Mouse (Mus musculus): ENCODE data around the gene Zbtb20. TPM values are rescaled to one million over a fixed set of nuclear protein-coding genes. Genes with fewer than 3 reads are reported as not detected.

Zbtb20 gene
- total RNA-seq, 4 experiments from 2014 or later: 72.5 to 88.1 (median 73.5) TPM

- no peak for DNase-seq (ENCODE audit: low spot score in 2 of 2)
These were observed 484.4 kb downstream of the Zbtb20 start for GRCm38 (mm10) chr16:43360112-43360511.

GRCm38 (mm10) chr16:43360838-43361480 is 485.3 kb downstream of the Zbtb20 start:
- no peak for DNase-seq (ENCODE audit: low spot score in 2 of 2)

GRCm38 (mm10) chr16:43362651-43363300 is 487.1 kb downstream of the Zbtb20 start:
- DNase-seq (ENCODE audit: low spot score in 2 of 2): peak in 1 of 2 experiments; percentile 16

GRCm38 (mm10) chr16:43363316-43363715 is 487.6 kb downstream of the Zbtb20 start:
- no peak for DNase-seq (ENCODE audit: low spot score in 2 of 2)

- peak; percentile 11 for DNase-seq (ENCODE audit: low spot score in 2 of 2)
These were observed 488.3 kb downstream of the Zbtb20 start for GRCm38 (mm10) chr16:43363751-43364515.

- no peak for DNase-seq (ENCODE audit: low spot score in 2 of 2)
These were observed 488.8 kb downstream of the Zbtb20 start for GRCm38 (mm10) chr16:43364516-43364910.

- DNase-seq (ENCODE audit: low spot score in 2 of 2): no peak
These were observed 489.6 kb downstream of the Zbtb20 start for GRCm38 (mm10) chr16:43365277-43365676.

- DNase-seq (ENCODE audit: low spot score in 2 of 2): no peak
These were observed 494.9 kb downstream of the Zbtb20 start for GRCm38 (mm10) chr16:43370496-43371020.

- no peak for DNase-seq (ENCODE audit: low spot score in 2 of 2)
These were observed 501.1 kb downstream of the Zbtb20 start for GRCm38 (mm10) chr16:43376782-43377181.

- DNase-seq (ENCODE audit: low spot score in 2 of 2): no peak
These were observed 504.0 kb downstream of the Zbtb20 start for GRCm38 (mm10) chr16:43379351-43380325.

- no peak for DNase-seq (ENCODE audit: low spot score in 2 of 2)
These were observed 505.5 kb downstream of the Zbtb20 start for GRCm38 (mm10) chr16:43381183-43381582.

GRCm38 (mm10) chr16:43383149-43383740 is 507.6 kb downstream of the Zbtb20 start:
- no peak for DNase-seq (ENCODE audit: low spot score in 2 of 2)

- DNase-seq (ENCODE audit: low spot score in 2 of 2): no peak
These were observed 509.4 kb downstream of the Zbtb20 start for GRCm38 (mm10) chr16:43384953-43385619.

- no peak for DNase-seq (ENCODE audit: low spot score in 2 of 2)
These were observed 510.0 kb downstream of the Zbtb20 start for GRCm38 (mm10) chr16:43385620-43386210.

- no peak for DNase-seq (ENCODE audit: low spot score in 2 of 2)
These were observed 510.7 kb downstream of the Zbtb20 start for GRCm38 (mm10) chr16:43386426-43386825.

GRCm38 (mm10) chr16:43388389-43388788 is 512.7 kb downstream of the Zbtb20 start:
- no peak for DNase-seq (ENCODE audit: low spot score in 2 of 2)

GRCm38 (mm10) chr16:43390387-43390786 is 514.7 kb downstream of the Zbtb20 start:
- DNase-seq (ENCODE audit: low spot score in 2 of 2): no peak

GRCm38 (mm10) chr16:43393382-43393781 is 517.7 kb downstream of the Zbtb20 start:
- DNase-seq (ENCODE audit: low spot score in 2 of 2): no peak

- no peak for DNase-seq (ENCODE audit: low spot score in 2 of 2)
These were observed 518.4 kb downstream of the Zbtb20 start for GRCm38 (mm10) chr16:43394013-43394568.
